Mouse (Mus musculus): Measurements from ENCODE around the gene Rpl9-ps6. TPM values are rescaled to one million over a fixed set of nuclear protein-coding genes. Genes with fewer than 3 reads are reported as not detected.
"Not testable (repeated sequence)": the region's sequence is repeated elsewhere in the genome, so short reads cannot be mapped to it uniquely, and the experiment has no call there.

Gene Rpl9-ps6
- total RNA-seq, 2 experiments from 2014 or later, result 105 to 204 TPM

- ATAC-seq (replicated peaks; ENCODE audit: poor library complexity, severe bottlenecking), result no peak
Observed at GRCm38 (mm10) chr19:32484941-32485660, 18.7 kb upstream of the Rpl9-ps6 start.

- no peak for ATAC-seq (replicated peaks; ENCODE audit: poor library complexity, severe bottlenecking)
Observed at GRCm38 (mm10) chr19:32481511-32481910, 15.1 kb upstream of the Rpl9-ps6 start.

GRCm38 (mm10) chr19:32480791-32481442, 14.5 kb upstream of the Rpl9-ps6 start:
- no peak for ATAC-seq (replicated peaks; ENCODE audit: poor library complexity, severe bottlenecking)

- ATAC-seq (replicated peaks; ENCODE audit: poor library complexity, severe bottlenecking), result no peak
Observed at GRCm38 (mm10) chr19:32480255-32480654, 13.9 kb upstream of the Rpl9-ps6 start.

- no peak for ATAC-seq (replicated peaks; ENCODE audit: poor library complexity, severe bottlenecking)
Observed at GRCm38 (mm10) chr19:32476712-32477052, 10.3 kb upstream of the Rpl9-ps6 start.

- ATAC-seq (replicated peaks; ENCODE audit: poor library complexity, severe bottlenecking), result no peak
Observed at GRCm38 (mm10) chr19:32476016-32476711, 9.8 kb upstream of the Rpl9-ps6 start.

- no peak for ATAC-seq (replicated peaks; ENCODE audit: poor library complexity, severe bottlenecking)
Observed at GRCm38 (mm10) chr19:32470570-32471263, 4.3 kb upstream of the Rpl9-ps6 start.

- ATAC-seq (replicated peaks; ENCODE audit: poor library complexity, severe bottlenecking), result peak; percentile 62
Observed at GRCm38 (mm10) chr19:32470059-32470497, 3.7 kb upstream of the Rpl9-ps6 start.

GRCm38 (mm10) chr19:32467325-32467724, 947 bp upstream of the Rpl9-ps6 start:
- ATAC-seq (replicated peaks; ENCODE audit: poor library complexity, severe bottlenecking), result no peak

GRCm38 (mm10) chr19:32465228-32465627, 1.1 kb downstream of the Rpl9-ps6 start:
- ATAC-seq (replicated peaks; ENCODE audit: poor library complexity, severe bottlenecking), result no peak

GRCm38 (mm10) chr19:32463037-32463436, 3.3 kb downstream of the Rpl9-ps6 start:
- no peak for ATAC-seq (replicated peaks; ENCODE audit: poor library complexity, severe bottlenecking)

GRCm38 (mm10) chr19:32457631-32458030, 8.7 kb downstream of the Rpl9-ps6 start:
- ATAC-seq (replicated peaks; ENCODE audit: poor library complexity, severe bottlenecking), result not testable (repeated sequence)

GRCm38 (mm10) chr19:32456744-32457143, 9.6 kb downstream of the Rpl9-ps6 start:
- no peak for ATAC-seq (replicated peaks; ENCODE audit: poor library complexity, severe bottlenecking)

- no peak for ATAC-seq (replicated peaks; ENCODE audit: poor library complexity, severe bottlenecking)
Observed at GRCm38 (mm10) chr19:32452231-32452630, 14.1 kb downstream of the Rpl9-ps6 start.

- no peak for ATAC-seq (replicated peaks; ENCODE audit: poor library complexity, severe bottlenecking)
Observed at GRCm38 (mm10) chr19:32448931-32449330, 17.4 kb downstream of the Rpl9-ps6 start.

GRCm38 (mm10) chr19:32441568-32441967, 24.8 kb downstream of the Rpl9-ps6 start:
- no peak for ATAC-seq (replicated peaks; ENCODE audit: poor library complexity, severe bottlenecking)

GRCm38 (mm10) chr19:32439356-32439755, 27.0 kb downstream of the Rpl9-ps6 start:
- no peak for ATAC-seq (replicated peaks; ENCODE audit: poor library complexity, severe bottlenecking)

GRCm38 (mm10) chr19:32425856-32426255, 40.5 kb downstream of the Rpl9-ps6 start:
- no peak for ATAC-seq (replicated peaks; ENCODE audit: poor library complexity, severe bottlenecking)

GRCm38 (mm10) chr19:32424706-32425105, 41.7 kb downstream of the Rpl9-ps6 start:
- no peak for ATAC-seq (replicated peaks; ENCODE audit: poor library complexity, severe bottlenecking)

GRCm38 (mm10) chr19:32419069-32419468, 47.3 kb downstream of the Rpl9-ps6 start:
- ATAC-seq (replicated peaks; ENCODE audit: poor library complexity, severe bottlenecking), result no peak

All from granulocyte monocyte progenitor cell, adult 5-6 weeks (primary cell).